Mouse (Mus musculus): ENCODE data around the gene Fam13a.

GRCm38 (mm10) chr6:58882271-58882670 is 142.1 kb downstream of the Fam13a start:
- TF ChIP-seq GATA1 (IDR thresholded peaks at IDR 0.05; ENCODE audit: low read length) (no peak), TAL1 (IDR thresholded peaks at IDR 0.05; ENCODE audit: low read length) (no peak)

Measured in erythroblast, embryonic 14.5 days (primary cell).